Mouse (Mus musculus) MEL (cell line): ENCODE data around the gene Padi2. TPM values are rescaled to one million over a fixed set of nuclear protein-coding genes. Genes with fewer than 3 reads are reported as not detected.

Experiments used
- DNase-seq: peaks from one replicate; pipeline ENCODE4 v3.0.0; 2011; ENCODE audit warnings: low read depth, low spot score
- H3K27ac ChIP-seq: 2 replicates; pipeline ENCODE4 v1.5.1; 2012; ENCODE audit warnings: low read depth, mild to moderate bottlenecking, control low read depth, low read length, moderate library complexity; ENCODE audit not compliant: control insufficient read depth
- H3K27me3 ChIP-seq, 2 experiments: fragments of 150-350 bp in 1 of 2; sonication (generic) in 1 of 2; 2 replicates each; pipeline ENCODE4 v1.6.1; 2012; ENCODE audit warnings: low read length in 2 of 2, mild to moderate bottlenecking in 2 of 2, improper control_type of control experiment in 1 of 2, moderate library complexity in 1 of 2; ENCODE audit not compliant: insufficient read depth in 2 of 2, control insufficient read depth in 1 of 2
- H3K36me3 ChIP-seq, 2 experiments: 2 replicates each; pipeline ENCODE4 v1.6.1; 2012 to 2014; ENCODE audit warnings: low read length in 2 of 2, improper control_type of control experiment in 1 of 2, inconsistent platforms in 1 of 2, mild to moderate bottlenecking in 1 of 2; ENCODE audit not compliant: insufficient read depth in 2 of 2, control insufficient read depth in 1 of 2
- H3K4me1 ChIP-seq, 2 experiments: fragments of 150-350 bp in 1 of 2; sonication (generic) in 1 of 2; 2 replicates each; pipeline ENCODE4 v1.6.1; 2012; ENCODE audit warnings: low read length in 2 of 2, improper control_type of control experiment in 1 of 2, mild to moderate bottlenecking in 1 of 2; ENCODE audit not compliant: insufficient read depth in 2 of 2, control insufficient read depth in 1 of 2
- H3K4me3 ChIP-seq, 2 experiments: fragments of 150-350 bp in 1 of 2; sonication (generic) in 1 of 2; 2 replicates each; pipeline ENCODE4 v1.5.1; 2012; ENCODE audit warnings: low read depth in 2 of 2, low read length in 2 of 2, mild to moderate bottlenecking in 2 of 2, moderate library complexity in 2 of 2, control low read depth in 1 of 2, improper control_type of control experiment in 1 of 2; ENCODE audit not compliant: control insufficient read depth in 1 of 2, insufficient read depth in 1 of 2
- H3K79me2 ChIP-seq: 2 replicates; pipeline ENCODE4 v1.6.1; 2012; ENCODE audit warnings: mild to moderate bottlenecking, low read length, moderate library complexity; ENCODE audit not compliant: control insufficient read depth, poor library complexity, insufficient read depth
- H3K9ac ChIP-seq: 2 replicates; pipeline ENCODE4 v1.6.1; 2012; ENCODE audit warnings: low read depth, mild to moderate bottlenecking, control low read depth, low read length, moderate library complexity; ENCODE audit not compliant: control insufficient read depth, poor library complexity, severe bottlenecking
- H3K9me3 ChIP-seq: fragments of 150-350 bp; sonication (generic); replicated peaks from 2 replicates; pipeline ENCODE4 v1.6.1; 2012; ENCODE audit warnings: mild to moderate bottlenecking, low read length, improper control_type of control experiment, moderate library complexity; ENCODE audit not compliant: insufficient read depth
- BHLHE40 ChIP-seq: IDR thresholded peaks from 2 replicates; pipeline ENCODE4 v1.6.1; 2012; ENCODE audit warnings: low read depth, mild to moderate bottlenecking, inconsistent platforms, low read length, improper control_type of control experiment, borderline replicate concordance
- CHD1 ChIP-seq: IDR thresholded peaks from 2 replicates; pipeline ENCODE4 v1.6.1; 2012; ENCODE audit warnings: low read depth, mild to moderate bottlenecking, inconsistent platforms, low read length, improper control_type of control experiment
- EP300 ChIP-seq, 2 experiments: IDR thresholded peaks; 2 replicates each; pipeline ENCODE4 v1.6.1; 2011; ENCODE audit warnings: improper control_type of control experiment in 2 of 2, low read length in 2 of 2, low read depth in 1 of 2, mild to moderate bottlenecking in 1 of 2
- ETS1 ChIP-seq: IDR thresholded peaks from 2 replicates; pipeline ENCODE4 v1.6.1; 2012; ENCODE audit warnings: low read depth, mild to moderate bottlenecking, inconsistent platforms, low read length, improper control_type of control experiment, moderate library complexity
- GABPA ChIP-seq: IDR thresholded peaks from 2 replicates; pipeline ENCODE4 v1.6.1; 2012; ENCODE audit warnings: low read depth, mild to moderate bottlenecking, inconsistent platforms, low read length, improper control_type of control experiment, moderate library complexity
- JUND ChIP-seq: IDR thresholded peaks from 2 replicates; pipeline ENCODE4 v1.6.1; 2011; ENCODE audit warnings: low read depth, mild to moderate bottlenecking, improper control_type of control experiment, low read length
- MAFK ChIP-seq: IDR thresholded peaks from 2 replicates; pipeline ENCODE4 v1.6.1; 2011; ENCODE audit warnings: low read depth, mild to moderate bottlenecking, low read length, improper control_type of control experiment, borderline replicate concordance
- MAX ChIP-seq: IDR thresholded peaks from 2 replicates; pipeline ENCODE4 v1.6.1; 2011; ENCODE audit warnings: low read length, improper control_type of control experiment
- MEF2A ChIP-seq: IDR thresholded peaks from 2 replicates; pipeline ENCODE4 v1.6.1; 2014; ENCODE audit warnings: low read depth, mild to moderate bottlenecking, inconsistent platforms, low read length, improper control_type of control experiment; ENCODE audit not compliant: poor library complexity, insufficient replicate concordance, severe bottlenecking; ENCODE audit errors: extremely low read depth
- MXI1 ChIP-seq: IDR thresholded peaks from 2 replicates; pipeline ENCODE4 v1.6.1; 2011; ENCODE audit warnings: mild to moderate bottlenecking, low read depth, low read length, improper control_type of control experiment
- MYC ChIP-seq: IDR thresholded peaks from 2 replicates; pipeline ENCODE4 v1.6.1; 2011; ENCODE audit warnings: low read depth, mild to moderate bottlenecking, low read length, improper control_type of control experiment, moderate library complexity
- NELFE ChIP-seq: IDR thresholded peaks from 2 replicates; pipeline ENCODE4 v1.6.1; 2011; ENCODE audit warnings: low read depth, low read length, improper control_type of control experiment
- NRF1 ChIP-seq: IDR thresholded peaks from 2 replicates; pipeline ENCODE4 v1.6.1; 2014; ENCODE audit warnings: low read depth, mild to moderate bottlenecking, inconsistent platforms, low read length, improper control_type of control experiment, moderate library complexity; ENCODE audit not compliant: poor library complexity, insufficient read depth, severe bottlenecking
- POLR2A ChIP-seq, 2 experiments: IDR thresholded peaks; 2 replicates each; pipeline ENCODE4 v1.6.1; 2011 to 2012; ENCODE audit warnings: low read length in 2 of 2, mild to moderate bottlenecking in 2 of 2, control low read depth in 1 of 2, improper control_type of control experiment in 1 of 2, low read depth in 1 of 2, moderate library complexity in 1 of 2; ENCODE audit not compliant: control insufficient read depth in 1 of 2, insufficient read depth in 1 of 2, poor library complexity in 1 of 2
- POLR2AphosphoS2 ChIP-seq: IDR thresholded peaks from 2 replicates; pipeline ENCODE4 v1.6.1; 2011; ENCODE audit warnings: low read length, improper control_type of control experiment
- RAD21 ChIP-seq: IDR thresholded peaks from 2 replicates; pipeline ENCODE4 v1.6.1; 2011; ENCODE audit warnings: mild to moderate bottlenecking, low read depth, low read length, improper control_type of control experiment
- RCOR1 ChIP-seq: IDR thresholded peaks from 2 replicates; pipeline ENCODE4 v1.6.1; 2012; ENCODE audit warnings: low read depth, mild to moderate bottlenecking, inconsistent platforms, low read length, improper control_type of control experiment
- SIN3A ChIP-seq: IDR thresholded peaks from 2 replicates; pipeline ENCODE4 v1.6.1; 2012; ENCODE audit warnings: low read length, improper control_type of control experiment, inconsistent platforms
- TAL1 ChIP-seq: IDR thresholded peaks from 2 replicates; pipeline ENCODE4 v1.6.1; 2012; ENCODE audit warnings: mild to moderate bottlenecking, inconsistent platforms, low read length, moderate library complexity, mixed read lengths
- TBP ChIP-seq: IDR thresholded peaks from 2 replicates; pipeline ENCODE4 v1.8.0; 2011; ENCODE audit warnings: low read depth, low read length, improper control_type of control experiment
- TCF12 ChIP-seq: IDR thresholded peaks from 2 replicates; pipeline ENCODE4 v1.6.1; 2014; ENCODE audit warnings: low read depth, mild to moderate bottlenecking, inconsistent platforms, low read length, improper control_type of control experiment, moderate library complexity
- UBTF ChIP-seq: IDR thresholded peaks from 2 replicates; pipeline ENCODE4 v1.6.1; 2012; ENCODE audit warnings: low read depth, mild to moderate bottlenecking, inconsistent platforms, low read length, improper control_type of control experiment, moderate library complexity, borderline replicate concordance; ENCODE audit not compliant: insufficient read depth
- USF1 ChIP-seq: IDR thresholded peaks from 2 replicates; pipeline ENCODE4 v1.6.1; 2014; ENCODE audit warnings: low read depth, mild to moderate bottlenecking, inconsistent platforms, low read length, improper control_type of control experiment, moderate library complexity
- USF2 ChIP-seq, 2 experiments: IDR thresholded peaks; 2 replicates each; pipeline ENCODE4 v1.6.1; 2011 to 2012; ENCODE audit warnings: improper control_type of control experiment in 2 of 2, low read length in 2 of 2, borderline replicate concordance in 1 of 2, inconsistent platforms in 1 of 2, low read depth in 1 of 2, mild to moderate bottlenecking in 1 of 2; ENCODE audit not compliant: insufficient read depth in 1 of 2
- ZMIZ1 ChIP-seq: IDR thresholded peaks from 2 replicates; pipeline ENCODE4 v1.6.1; 2012; ENCODE audit warnings: low read depth, mild to moderate bottlenecking, inconsistent platforms, low read length, improper control_type of control experiment, moderate library complexity
- polyA plus RNA-seq, 2 experiments: library from polyadenylated mRNA; stranded (reverse) in 1 of 2; unstranded in 1 of 2; fragments of >175 nt in 1 of 2; fragments of >200 nt in 1 of 2; gene quantifications; 2 replicates each; pipeline versions ENCODE4 v1.2.1 to v1.2.4; 2012; ENCODE audit warnings: low replicate concordance in 2 of 2, low read depth in 1 of 2; ENCODE audit not compliant: insufficient read length in 2 of 2, insufficient read depth in 1 of 2, missing spikeins in 1 of 2
- total RNA-seq: library from RNA; depleted of rRNA; stranded (reverse); fragments of 300-350 nt; gene quantifications from 2 replicates; pipeline ENCODE4 v1.2.3, GENCODE M21; 2012

Gene Padi2
- total and polyA plus RNA-seq, 3 experiments, result 0.07 to 0.27 TPM; not detected in 1

DNA sequence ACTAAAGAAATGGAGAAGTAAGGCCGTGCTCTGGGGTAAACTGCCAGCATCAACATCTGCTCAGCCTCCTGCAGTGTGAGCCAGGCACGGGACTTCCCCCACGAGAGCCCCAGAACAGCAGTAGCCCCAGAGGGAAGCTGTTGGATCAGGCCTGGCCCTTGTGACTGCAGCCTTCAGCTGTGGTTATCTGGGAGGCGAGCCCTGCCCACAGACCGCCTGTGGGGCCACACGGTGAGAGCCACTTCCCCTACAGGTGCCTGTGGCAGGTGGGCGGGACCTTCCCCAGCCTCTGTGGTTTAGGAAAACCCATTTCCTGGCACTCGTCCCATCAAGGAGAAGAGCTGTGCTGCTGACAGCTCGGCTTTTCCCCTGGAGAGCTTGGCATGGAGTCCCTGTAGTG, 77.3 kb downstream of the Padi2 start (continued):
- TF ChIP-seq NRF1, result peak; percentile 37; the same call in 1 of the 2 replicates
- TF ChIP-seq UBTF, result no peak
- TF ChIP-seq MYC, result peak; percentile 59; the same call in 1 of the 2 replicates
- no peak for TF ChIP-seq JUND
- TF ChIP-seq EP300 (IDR thresholded peaks at IDR 0.05; ENCODE audit: low read depth in 1 of 2, low read length in 2 of 2), result peak; percentile 73 to 85
- TF ChIP-seq RCOR1, result no peak
- TF ChIP-seq ETS1, result peak; percentile 97
- TF ChIP-seq SIN3A, result peak; percentile 85
- TF ChIP-seq RAD21, result no peak
- peak; percentile 32; the same call in 1 of the 2 replicates for TF ChIP-seq MAX
- TF ChIP-seq ZMIZ1, result no peak
- TF ChIP-seq MAFK, result no peak; the same call in 1 of the 2 replicates
- no peak for TF ChIP-seq CHD1
- TF ChIP-seq TAL1, result peak; percentile 71
- TF ChIP-seq MEF2A, result no peak
- no peak for TF ChIP-seq POLR2AphosphoS2
- TF ChIP-seq TCF12, result peak; percentile 95

DNA sequence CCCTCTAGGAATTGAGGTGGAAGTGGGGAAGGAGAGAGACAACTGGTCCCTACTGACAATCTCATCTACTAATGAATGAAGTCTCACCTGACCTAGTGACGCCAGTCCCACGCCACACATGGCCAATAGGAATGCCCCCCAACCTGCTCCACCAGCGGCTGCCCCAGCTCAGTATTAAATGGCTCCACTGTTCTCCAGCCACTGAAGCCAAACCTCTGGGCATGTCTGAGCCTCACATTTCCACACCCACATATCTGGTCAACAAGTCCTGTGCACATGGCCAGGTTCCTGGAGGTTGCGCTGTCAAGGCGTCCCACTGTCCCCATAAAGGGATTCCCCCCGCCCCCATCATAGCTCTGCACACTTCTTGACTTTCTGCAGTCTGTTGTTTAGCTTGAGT, 78.4 kb downstream of the Padi2 start:
- H3K4me1 ChIP-seq, result peaks cover 7 to 23% of the 10 kb centered on the region in 2 experiments
- H3K27ac ChIP-seq, result no peak overlapping the region

More for the DNA sequence above, 78.4 kb downstream of the Padi2 start:
- Histone ChIP-seq H3K79me2 (peaks cover 8% of the 10 kb centered on the region), H3K9ac (no peak overlapping the region), H3K36me3 (peaks cover 0 to 15% of the 10 kb centered on the region in 2 experiments; a peak in 2 of 4 replicates), H3K4me3 (no peak overlapping the region)
- no peak for DNase-seq
- no peak for TF ChIP-seq MXI1
- no peak for TF ChIP-seq BHLHE40
- no peak for TF ChIP-seq USF1
- TF ChIP-seq USF2 (IDR thresholded peaks at IDR 0.05; ENCODE audit: borderline replicate concordance in 1 of 2, insufficient read depth in 1 of 2, low read depth in 1 of 2, low read length in 2 of 2), result no peak
- no peak for TF ChIP-seq TCF12
- TF ChIP-seq TAL1, result no peak
- TF ChIP-seq TBP, result no peak
- no peak for TF ChIP-seq ETS1
- no peak for TF ChIP-seq RCOR1
- TF ChIP-seq MEF2A, result no peak
- no peak for TF ChIP-seq POLR2A (IDR thresholded peaks at IDR 0.05; ENCODE audit: control insufficient read depth in 1 of 2, insufficient read depth in 1 of 2, low read depth in 1 of 2, low read length in 2 of 2, poor library complexity in 1 of 2)
- TF ChIP-seq RAD21, result no peak
- no peak for TF ChIP-seq UBTF
- no peak for TF ChIP-seq SIN3A
- TF ChIP-seq CHD1, result no peak
- no peak for TF ChIP-seq GABPA
- TF ChIP-seq NELFE, result no peak
- TF ChIP-seq, all 39 proteins: peak for 0
- H3K9me3 ChIP-seq, result no peaks in the 10 kb centered on the region
- no peaks in the 10 kb centered on the region for H3K27me3 ChIP-seq
